Mouse (Mus musculus) limb, embryonic 13.5 days (tissue): ENCODE data around the gene Arhgap8. TPM values are rescaled to one million over a fixed set of nuclear protein-coding genes. Genes with fewer than 3 reads are reported as not detected.

Source experiments
- ATAC-seq: fragments of 200-750 bp; cut with Nextera tagmentation; 2 replicates; pipeline ENCODE4 v1.8.0; 2017; ENCODE audit warnings: low read depth, moderate number of reproducible peaks, moderate TSS enrichment; ENCODE audit not compliant: low FRiP score
- H3K27ac ChIP-seq: fragments of 300-500 bp; sonication (generic); 2 replicates; pipeline ENCODE4 v1.5.1; 2015; ENCODE audit warnings: inconsistent platforms, mild to moderate bottlenecking, moderate library complexity
- H3K27me3 ChIP-seq: fragments of 300-500 bp; sonication (generic); 2 replicates; pipeline ENCODE4 v1.6.1; 2015; ENCODE audit warnings: mild to moderate bottlenecking, inconsistent platforms
- H3K36me3 ChIP-seq: fragments of 300-500 bp; sonication (generic); 2 replicates; pipeline ENCODE4 v1.6.1; 2015; ENCODE audit warnings: inconsistent platforms, mild to moderate bottlenecking, moderate library complexity
- H3K4me1 ChIP-seq: fragments of 300-500 bp; sonication (generic); 2 replicates; pipeline ENCODE4 v1.6.1; 2015; ENCODE audit warnings: inconsistent platforms
- H3K4me2 ChIP-seq: fragments of 300-500 bp; sonication (generic); replicated peaks from 2 replicates; pipeline ENCODE4 v1.6.1; 2015; ENCODE audit warnings: inconsistent platforms, mild to moderate bottlenecking, moderate library complexity
- H3K4me3 ChIP-seq: fragments of 300-500 bp; sonication (generic); 2 replicates; pipeline ENCODE4 v1.5.1; 2015; ENCODE audit warnings: moderate library complexity, mild to moderate bottlenecking, inconsistent platforms
- H3K9ac ChIP-seq: fragments of 300-500 bp; sonication (generic); 2 replicates; pipeline ENCODE4 v1.6.1; 2015; ENCODE audit warnings: mild to moderate bottlenecking, inconsistent platforms
- H3K9me3 ChIP-seq: fragments of 300-500 bp; sonication (generic); 2 replicates; pipeline ENCODE4 v1.6.1; 2016; ENCODE audit warnings: inconsistent platforms
- WGBS: fragments of 180-500 bp; shearing (Covaris S2); methylation state at CpG from one replicate; pipeline ENCODE4 v1.1.7; 2015; 5-methylcytosine and 5-hydroxymethylcytosine counted together
- polyA plus RNA-seq: library from polyadenylated mRNA; unstranded; fragments of >200 nt; fragmentation: Nextera tagmentation; extraction: Ambion mirVana; gene quantifications from 2 replicates; pipeline ENCODE4 v1.2.1, GENCODE M21; 2015

The Arhgap8 gene
- polyA plus RNA-seq = 6.7 and 7.5 TPM in 2 replicates

- no peak within 1 kb of the TSS; the same call in 1 of the 2 replicates for H3K27ac ChIP-seq
- 1% methylated on average over 23 of the region's 24 CpGs for WGBS
- ATAC-seq = peak; percentile 64; the same call in 1 of the 2 replicates
- H3K4me1 ChIP-seq = peaks cover 26% of the 10 kb centered on the region
- no peaks in the 10 kb centered on the region for H3K9me3 ChIP-seq
- peaks cover 15% of the 10 kb centered on the region for H3K27me3 ChIP-seq
- H3K4me3 ChIP-seq = peak within 1 kb of the TSS; percentile 45
- H3K4me2 ChIP-seq = peak within 1 kb of the TSS; percentile 80
- H3K36me3 ChIP-seq = no peaks in the 10 kb centered on the region
- H3K9ac ChIP-seq = peak within 1 kb of the TSS; percentile 45
Observed at GRCm38 (mm10) chr15:84719791-84720190, at the start of gene Arhgap8. Arhgap8 (plus strand) TSS chr15:84720052.

- H3K9ac ChIP-seq = no peak overlapping the region; the same call in 1 of the 2 replicates
- no peaks in the 10 kb centered on the region for H3K27me3 ChIP-seq
- WGBS = 83% methylated on average over 4 of the region's 4 CpGs
- H3K4me3 ChIP-seq = no peak overlapping the region
- no peaks in the 10 kb centered on the region for H3K36me3 ChIP-seq
- no peak overlapping the region for H3K4me2 ChIP-seq
- H3K4me1 ChIP-seq = 0 out of 2 replicates have a peak, but pooled peaks cover 2% of the 10 kb centered on the region
- no peaks in the 10 kb centered on the region for H3K9me3 ChIP-seq
- H3K27ac ChIP-seq = no peak overlapping the region
- no peak for ATAC-seq
Observed at GRCm38 (mm10) chr15:84670657-84671055, 49.2 kb upstream of the Arhgap8 start.

- no peak for ATAC-seq
- no peaks in the 10 kb centered on the region for H3K9me3 ChIP-seq
- H3K4me2 ChIP-seq = no peak overlapping the region
- no peak overlapping the region for H3K27ac ChIP-seq
- no peaks in the 10 kb centered on the region for H3K36me3 ChIP-seq
- 53% methylated on average over 9 of the region's 9 CpGs for WGBS
- no peak overlapping the region for H3K9ac ChIP-seq
- no peaks in the 10 kb centered on the region for H3K27me3 ChIP-seq
- H3K4me1 ChIP-seq = 0 out of 2 replicates have a peak, but pooled peaks cover 3% of the 10 kb centered on the region
- no peak overlapping the region for H3K4me3 ChIP-seq
Observed at GRCm38 (mm10) chr15:84671401-84672307, 48.2 kb upstream of the Arhgap8 start.

- no peak for ATAC-seq
- Histone ChIP-seq H3K27me3 (no peaks in the 10 kb centered on the region), H3K4me1 (0 out of 2 replicates have a peak, but pooled peaks cover 3% of the 10 kb centered on the region), H3K9me3 (no peaks in the 10 kb centered on the region), H3K36me3 (no peaks in the 10 kb centered on the region), H3K4me3 (no peak overlapping the region), H3K4me2 (no peak overlapping the region), H3K27ac (no peak overlapping the region), H3K9ac (no peak overlapping the region)
- 79% methylated on average over 4 of the region's 4 CpGs for WGBS
Observed at GRCm38 (mm10) chr15:84672308-84672615, 47.6 kb upstream of the Arhgap8 start.

- Histone ChIP-seq H3K36me3 (no peaks in the 10 kb centered on the region), H3K9me3 (no peaks in the 10 kb centered on the region), H3K4me3 (no peak overlapping the region), H3K27ac (no peak overlapping the region), H3K9ac (no peak overlapping the region), H3K4me1 (0 out of 2 replicates have a peak, but pooled peaks cover 3% of the 10 kb centered on the region), H3K27me3 (no peaks in the 10 kb centered on the region), H3K4me2 (no peak overlapping the region)
- ATAC-seq = no peak
- WGBS = 76% methylated on average over 3 of the region's 3 CpGs
Observed at GRCm38 (mm10) chr15:84672616-84673015, 47.2 kb upstream of the Arhgap8 start.

- WGBS = 79% methylated on average over 11 of the region's 11 CpGs
- no peak overlapping the region for H3K4me2 ChIP-seq
- no peak overlapping the region for H3K27ac ChIP-seq
- H3K27me3 ChIP-seq = no peaks in the 10 kb centered on the region
- H3K36me3 ChIP-seq = no peaks in the 10 kb centered on the region
- H3K4me3 ChIP-seq = no peak overlapping the region
- ATAC-seq = no peak
- no peak overlapping the region for H3K9ac ChIP-seq
- no peaks in the 10 kb centered on the region for H3K9me3 ChIP-seq
- 0 out of 2 replicates have a peak, but pooled peaks cover 3% of the 10 kb centered on the region for H3K4me1 ChIP-seq
Observed at GRCm38 (mm10) chr15:84674329-84675067, 45.4 kb upstream of the Arhgap8 start.

- H3K9me3 ChIP-seq = no peaks in the 10 kb centered on the region
- no peak overlapping the region for H3K4me3 ChIP-seq
- H3K9ac ChIP-seq = no peak overlapping the region
- no peaks in the 10 kb centered on the region for H3K27me3 ChIP-seq
- no peak overlapping the region for H3K4me2 ChIP-seq
- H3K4me1 ChIP-seq = peaks cover 4% of the 10 kb centered on the region; the same call in 1 of the 2 replicates
- 74% methylated on average over 8 of the region's 8 CpGs for WGBS
- no peak for ATAC-seq
- no peaks in the 10 kb centered on the region for H3K36me3 ChIP-seq
- H3K27ac ChIP-seq = 0 out of 2 replicates have a peak overlapping the region, but pooled peaks have one; percentile 10
Observed at GRCm38 (mm10) chr15:84675317-84675716, 44.5 kb upstream of the Arhgap8 start.

GRCm38 (mm10) chr15:84677943-84678342 is 41.9 kb upstream of the Arhgap8 start:
- Histone ChIP-seq H3K27ac (no peak overlapping the region), H3K4me2 (no peak overlapping the region), H3K9me3 (no peaks in the 10 kb centered on the region), H3K4me3 (no peak overlapping the region), H3K9ac (no peak overlapping the region), H3K36me3 (no peaks in the 10 kb centered on the region), H3K4me1 (peaks cover 24% of the 10 kb centered on the region), H3K27me3 (no peaks in the 10 kb centered on the region)
- ATAC-seq = no peak
- 57% methylated on average over 11 of the region's 11 CpGs for WGBS

- 93% methylated on average over 4 of the region's 4 CpGs for WGBS
- Histone ChIP-seq H3K9me3 (no peaks in the 10 kb centered on the region), H3K36me3 (no peaks in the 10 kb centered on the region), H3K27me3 (no peaks in the 10 kb centered on the region), H3K4me1 (peaks cover 34% of the 10 kb centered on the region), H3K27ac (no peak overlapping the region), H3K4me2 (no peak overlapping the region), H3K4me3 (no peak overlapping the region), H3K9ac (no peak overlapping the region)
- ATAC-seq = no peak
Observed at GRCm38 (mm10) chr15:84679090-84679489, 40.8 kb upstream of the Arhgap8 start.

- Histone ChIP-seq H3K27me3 (no peaks in the 10 kb centered on the region), H3K9me3 (no peaks in the 10 kb centered on the region), H3K4me2 (no peak overlapping the region), H3K4me3 (no peak overlapping the region), H3K4me1 (peaks cover 39% of the 10 kb centered on the region), H3K27ac (no peak overlapping the region), H3K36me3 (no peaks in the 10 kb centered on the region), H3K9ac (no peak overlapping the region)
- WGBS = 72% methylated on average over 3 of the region's 3 CpGs
- ATAC-seq = no peak
Observed at GRCm38 (mm10) chr15:84679794-84680193, 40.1 kb upstream of the Arhgap8 start.

- Histone ChIP-seq H3K9ac (peak overlapping the region; percentile 81), H3K4me3 (peak overlapping the region; percentile 70), H3K27me3 (no peaks in the 10 kb centered on the region), H3K4me1 (peaks cover 42% of the 10 kb centered on the region), H3K9me3 (no peaks in the 10 kb centered on the region), H3K27ac (peak overlapping the region; percentile 81), H3K36me3 (no peaks in the 10 kb centered on the region), H3K4me2 (peak overlapping the region; percentile 90)
- peak; percentile 68 for ATAC-seq
- WGBS = under 1% methylated on average over 46 of the region's 77 CpGs
Observed at GRCm38 (mm10) chr15:84680545-84681454, 39.1 kb upstream of the Arhgap8 start.
